Mouse (Mus musculus) c-Kit-positive CD71-positive TER-119-negative erythroid progenitor cells, embryonic 14.5 days (primary cell): ENCODE data around the gene Rpl32.
A peak's percentile ranks its signal among the peaks of the same experiment; 100 is the strongest.

Source experiments
- DNase-seq: peaks from one replicate; pipeline ENCODE4 v3.0.0-alpha.2; 2013; ENCODE audit warnings: low read depth

The Rpl32 gene

GRCm38 (mm10) chr6:115808488-115809231 is at the start of gene Rpl32:
Rpl32 (minus strand) TSS chr6:115808747.
- peak; percentile 89 for DNase-seq

GRCm38 (mm10) chr6:115856361-115856745 is 47.8 kb upstream of the Rpl32 start:
- DNase-seq: no peak

GRCm38 (mm10) chr6:115855733-115856360 is 47.3 kb upstream of the Rpl32 start:
- DNase-seq: no peak

GRCm38 (mm10) chr6:115854432-115854831 is 45.9 kb upstream of the Rpl32 start:
- DNase-seq: no peak

GRCm38 (mm10) chr6:115853985-115854384 is 45.4 kb upstream of the Rpl32 start:
- no peak for DNase-seq

GRCm38 (mm10) chr6:115853091-115853813 is 44.7 kb upstream of the Rpl32 start, which contains the start of the genes Mbd4 and Ift122:
Mbd4 (minus strand) TSS chr6:115853371.
Ift122 (plus strand) TSS chr6:115853470.
- DNase-seq: peak; percentile 99

GRCm38 (mm10) chr6:115852446-115853090 is 44.0 kb upstream of the Rpl32 start:
- DNase-seq: no peak

- no peak for DNase-seq
These were observed 40.2 kb upstream of the Rpl32 start for GRCm38 (mm10) chr6:115848598-115849304.

GRCm38 (mm10) chr6:115846640-115847411 is 38.3 kb upstream of the Rpl32 start:
- peak; percentile 53 for DNase-seq

- no peak for DNase-seq
These were observed 36.5 kb upstream of the Rpl32 start for GRCm38 (mm10) chr6:115845006-115845405.

GRCm38 (mm10) chr6:115838745-115839144 is 30.2 kb upstream of the Rpl32 start:
- DNase-seq: no peak

GRCm38 (mm10) chr6:115838161-115838597 is 29.6 kb upstream of the Rpl32 start, which contains the start of gene Efcab12:
Efcab12 (minus strand) TSS chr6:115838412.
- peak; percentile 72 for DNase-seq

- no peak for DNase-seq
These were observed 25.3 kb upstream of the Rpl32 start for GRCm38 (mm10) chr6:115833861-115834260.

GRCm38 (mm10) chr6:115832152-115832850 is 23.8 kb upstream of the Rpl32 start:
- DNase-seq: no peak

- no peak for DNase-seq
These were observed 22.4 kb upstream of the Rpl32 start for GRCm38 (mm10) chr6:115830779-115831601.

- peak; percentile 76 for DNase-seq
These were observed 15.4 kb upstream of the Rpl32 start for GRCm38 (mm10) chr6:115823850-115824464.

- no peak for DNase-seq
These were observed 12.9 kb upstream of the Rpl32 start for GRCm38 (mm10) chr6:115821216-115821993.

GRCm38 (mm10) chr6:115818129-115818528 is 9.6 kb upstream of the Rpl32 start:
- no peak for DNase-seq
